Mouse (Mus musculus) splenic B cell, adult 2 months (primary cell): Measurements from ENCODE around the gene E030018B13Rik.

ENCODE experiments used
- DNase-seq: peaks from one replicate; pipeline ENCODE4 v3.0.0-alpha.2; 2011; ENCODE audit warnings: low read depth, low spot score
- H3K27me3 ChIP-seq: 2 replicates; pipeline ENCODE4 v1.6.1; 2012; ENCODE audit warnings: mild to moderate bottlenecking, low read length, moderate library complexity, mixed read lengths; ENCODE audit not compliant: control insufficient read depth, poor library complexity, insufficient read depth, severe bottlenecking
- H3K36me3 ChIP-seq: 2 replicates; pipeline ENCODE4 v1.6.1; 2012; ENCODE audit warnings: mild to moderate bottlenecking, low read length, moderate library complexity, mixed read lengths; ENCODE audit not compliant: control insufficient read depth, poor library complexity, insufficient read depth, severe bottlenecking

Gene E030018B13Rik

GRCm38 (mm10) chr7:63891488-63892075, 25.1 kb upstream of the E030018B13Rik start:
- peak; percentile 43 for DNase-seq
- Histone ChIP-seq H3K36me3 (peaks cover 13% of the 10 kb centered on the region), H3K27me3 (no peaks in the 10 kb centered on the region)

- Histone ChIP-seq H3K36me3 (peaks cover 12% of the 10 kb centered on the region), H3K27me3 (no peaks in the 10 kb centered on the region)
- DNase-seq: peak; percentile 27
These were observed 23.5 kb upstream of the E030018B13Rik start for GRCm38 (mm10) chr7:63893201-63893600.

GRCm38 (mm10) chr7:63893729-63894128, 22.9 kb upstream of the E030018B13Rik start:
- DNase-seq: no peak
- H3K27me3 ChIP-seq: no peaks in the 10 kb centered on the region
- peaks cover 12% of the 10 kb centered on the region for H3K36me3 ChIP-seq

- H3K36me3 ChIP-seq: peaks cover 8% of the 10 kb centered on the region
- no peak for DNase-seq
- no peaks in the 10 kb centered on the region for H3K27me3 ChIP-seq
These were observed 22.0 kb upstream of the E030018B13Rik start for GRCm38 (mm10) chr7:63894662-63895061.

- H3K27me3 ChIP-seq: no peaks in the 10 kb centered on the region
- DNase-seq: peak; percentile 39
- H3K36me3 ChIP-seq: peaks cover 5% of the 10 kb centered on the region
These were observed 21.4 kb upstream of the E030018B13Rik start for GRCm38 (mm10) chr7:63895223-63895622.

GRCm38 (mm10) chr7:63896276-63896967, 20.2 kb upstream of the E030018B13Rik start:
- Histone ChIP-seq H3K36me3 (no peaks in the 10 kb centered on the region), H3K27me3 (no peaks in the 10 kb centered on the region)
- DNase-seq: no peak

GRCm38 (mm10) chr7:63896968-63897468, 19.6 kb upstream of the E030018B13Rik start:
- peak; percentile 61 for DNase-seq
- H3K36me3 ChIP-seq: no peaks in the 10 kb centered on the region

GRCm38 (mm10) chr7:63897655-63898054, 19.0 kb upstream of the E030018B13Rik start:
- Histone ChIP-seq H3K27me3 (no peaks in the 10 kb centered on the region), H3K36me3 (no peaks in the 10 kb centered on the region)
- DNase-seq: no peak

More at GRCm38 (mm10) chr7:63896968-63897468, 19.6 kb upstream of the E030018B13Rik start:
- H3K27me3 ChIP-seq: no peaks in the 10 kb centered on the region

GRCm38 (mm10) chr7:63898201-63898600, 18.5 kb upstream of the E030018B13Rik start:
- Histone ChIP-seq H3K36me3 (no peaks in the 10 kb centered on the region), H3K27me3 (no peaks in the 10 kb centered on the region)
- DNase-seq: no peak

GRCm38 (mm10) chr7:63899925-63900324, 16.7 kb upstream of the E030018B13Rik start:
- no peak for DNase-seq
- H3K27me3 ChIP-seq: no peaks in the 10 kb centered on the region
- no peaks in the 10 kb centered on the region for H3K36me3 ChIP-seq

GRCm38 (mm10) chr7:63900411-63900810, 16.2 kb upstream of the E030018B13Rik start:
- Histone ChIP-seq H3K36me3 (no peaks in the 10 kb centered on the region), H3K27me3 (no peaks in the 10 kb centered on the region)
- no peak for DNase-seq

GRCm38 (mm10) chr7:63901346-63901745, 15.3 kb upstream of the E030018B13Rik start:
- Histone ChIP-seq H3K36me3 (no peaks in the 10 kb centered on the region; the same call in 1 of the 2 replicates), H3K27me3 (no peaks in the 10 kb centered on the region)
- DNase-seq: no peak

GRCm38 (mm10) chr7:63901942-63902341, 14.7 kb upstream of the E030018B13Rik start:
- DNase-seq: no peak
- Histone ChIP-seq H3K36me3 (no peaks in the 10 kb centered on the region; the same call in 1 of the 2 replicates), H3K27me3 (no peaks in the 10 kb centered on the region)

GRCm38 (mm10) chr7:63902604-63903210, 13.9 kb upstream of the E030018B13Rik start:
- Histone ChIP-seq H3K36me3 (no peaks in the 10 kb centered on the region; the same call in 1 of the 2 replicates), H3K27me3 (no peaks in the 10 kb centered on the region)
- DNase-seq: no peak
